Mouse (Mus musculus) kidney, postnatal 36 days (tissue): Measurements from ENCODE around the gene Gm8050.
A peak's percentile ranks its signal among the peaks of the same experiment; 100 is the strongest.
"Not testable (repeated sequence)": the region's sequence is repeated elsewhere in the genome, so short reads cannot be mapped to it uniquely, and the experiment has no call there.

Source experiments
- DNase-seq, 2 experiments: peaks; one replicate each; pipeline ENCODE4 v3.0.0; 2021 to 2022; ENCODE audit warnings: mixed read lengths in 2 of 2

Gm8050 gene

GRCm38 (mm10) chr14:6720151-6720550 lies at the start of gene Gm8050:
Gm8050 (minus strand) TSS chr14:6720251.
- DNase-seq: not testable (repeated sequence)

- not testable (repeated sequence) for DNase-seq
These were observed 37.1 kb upstream of the Gm8050 start for GRCm38 (mm10) chr14:6757231-6757536.

- peak; percentile 6 to 12 for DNase-seq
These were observed 36.6 kb upstream of the Gm8050 start for GRCm38 (mm10) chr14:6756384-6757230.

GRCm38 (mm10) chr14:6742232-6742631 lies 22.2 kb upstream of the Gm8050 start, which contains the start of gene Gm3636:
Gm3636 (minus strand) TSS chr14:6742332.
- not testable (repeated sequence) for DNase-seq

GRCm38 (mm10) chr14:6684070-6684469 lies 36.0 kb downstream of the Gm8050 start, which contains the start of gene Gm10251:
Gm10251 (minus strand) TSS chr14:6684170.
- not testable (repeated sequence) for DNase-seq
